Mouse (Mus musculus) adrenal gland, adult 10 weeks (tissue): ENCODE measurements around the gene Adipor1. TPM values are rescaled to one million over a fixed set of nuclear protein-coding genes. Genes with fewer than 3 reads are reported as not detected.

Experiments
- polyA plus RNA-seq: library from polyadenylated mRNA; stranded (reverse); fragments of 350-450 nt; fragmentation: Illumina TruSeq; extraction: RNeasy Lipid Tissue Mini Kit (QIAGEN cat#74804); gene quantifications from one replicate; pipeline ENCODE4 v1.2.3, GENCODE M21; 2014; ENCODE audit warnings: low read depth, low replicate concordance

The Adipor1 gene
- 92.5 TPM for polyA plus RNA-seq

DNA sequence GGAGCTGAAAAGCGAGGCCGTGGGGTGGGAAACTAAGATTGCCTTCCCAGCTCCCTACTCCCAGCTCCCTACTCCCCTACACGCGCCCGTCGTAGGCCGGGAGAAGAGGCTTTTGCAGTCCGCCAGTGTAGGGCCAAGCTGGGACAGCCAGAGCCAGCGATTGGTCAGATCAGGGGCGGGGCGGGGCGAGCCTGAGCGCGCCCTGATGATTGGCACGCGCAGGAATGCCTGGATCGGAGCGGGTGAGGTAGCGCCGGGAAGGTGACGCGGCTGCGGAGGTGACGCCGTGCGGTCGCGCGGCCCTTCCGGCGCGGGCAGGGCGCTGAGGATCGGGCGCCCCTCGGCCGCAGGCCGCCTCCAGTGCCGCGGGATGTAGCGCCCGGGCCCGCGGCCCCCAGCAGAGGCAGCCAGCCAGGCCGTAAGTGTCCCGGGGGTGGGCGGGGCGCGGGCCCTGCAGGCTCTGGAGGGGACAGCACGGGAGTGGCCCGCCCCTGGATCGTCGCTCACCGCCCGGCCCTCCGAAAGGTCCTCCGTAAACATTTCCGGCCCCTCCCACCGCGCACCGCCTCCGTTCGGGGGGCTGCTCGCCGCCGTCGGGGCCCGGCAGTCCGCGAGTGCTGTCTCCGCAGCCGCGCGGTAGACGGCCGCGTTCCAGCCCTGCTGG, at the start of gene Adipor1:
Gene Adipor1 (plus strand): TSS at position 211 of the 664 bp plus-strand sequence.

DNA sequence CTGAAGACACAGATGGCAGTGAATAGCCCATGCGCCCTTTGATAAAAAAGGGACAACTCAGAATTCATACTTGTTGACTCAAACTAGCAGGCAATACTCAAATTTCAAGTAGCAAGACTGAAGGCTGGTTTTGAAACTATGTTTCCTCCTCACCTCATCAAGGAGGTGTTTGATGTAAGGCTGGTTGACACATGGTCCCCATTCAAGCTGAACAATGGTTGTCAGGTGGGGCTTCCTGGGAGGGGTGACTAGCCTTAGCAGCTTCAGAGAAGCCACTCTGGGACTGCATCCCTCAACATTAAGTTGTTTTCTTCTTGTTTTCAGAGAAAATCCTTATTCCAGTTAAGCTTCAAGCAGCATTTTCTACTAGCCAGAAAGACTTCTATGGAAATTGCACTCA, 29.5 kb upstream of the Adipor1 start, which contains the start of gene 4933406M09Rik:
Gene 4933406M09Rik (plus strand): TSS at position 275 of the 400 bp plus-strand sequence.

DNA sequence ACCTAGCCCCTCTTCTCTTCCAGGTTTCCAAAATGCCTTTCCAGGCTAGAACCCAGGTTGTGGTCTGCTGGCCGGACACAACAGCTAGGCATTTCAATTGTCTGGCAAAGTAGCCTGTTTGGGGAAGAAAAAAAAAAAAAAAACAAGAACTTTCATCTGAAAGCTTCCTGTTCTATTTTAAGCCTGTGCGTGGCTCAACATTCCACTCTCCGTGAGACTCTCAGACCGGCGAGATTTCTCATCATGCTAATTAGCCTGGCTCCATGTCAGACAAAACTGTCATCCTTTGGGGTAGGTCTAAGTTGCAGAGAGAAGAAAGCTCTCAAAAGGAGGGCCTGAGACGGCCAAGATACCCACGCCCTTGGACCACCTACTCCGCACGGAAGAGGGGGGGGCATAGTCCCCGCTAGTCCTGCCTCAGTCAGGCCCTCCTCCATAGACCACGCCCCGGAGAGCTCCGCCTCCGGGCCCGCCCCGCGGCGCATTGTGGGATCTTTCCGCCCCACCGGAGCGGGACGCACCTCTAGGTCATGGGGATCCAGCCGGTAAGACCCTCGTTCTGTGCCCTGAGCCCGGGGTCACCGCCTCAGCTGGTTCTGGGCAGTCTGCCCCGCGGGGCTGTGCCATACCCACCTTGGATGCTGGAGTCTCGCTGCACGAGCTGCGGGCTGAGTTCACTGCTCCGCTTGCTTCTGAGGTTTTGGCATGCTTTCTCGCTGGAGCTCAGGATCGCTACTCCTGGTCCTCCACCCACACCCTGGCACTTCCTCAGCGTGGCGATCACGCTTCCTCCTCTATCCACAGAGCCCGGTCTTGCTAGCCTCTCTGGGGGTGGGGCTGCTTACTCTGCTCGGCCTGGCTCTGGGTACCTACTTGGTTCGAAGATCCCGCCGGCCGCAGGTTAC, 9.4 kb upstream of the Adipor1 start, which contains the start of gene Cyb5r1:
Gene Cyb5r1 (plus strand): TSS at position 51 of the 905 bp plus-strand sequence.

DNA sequence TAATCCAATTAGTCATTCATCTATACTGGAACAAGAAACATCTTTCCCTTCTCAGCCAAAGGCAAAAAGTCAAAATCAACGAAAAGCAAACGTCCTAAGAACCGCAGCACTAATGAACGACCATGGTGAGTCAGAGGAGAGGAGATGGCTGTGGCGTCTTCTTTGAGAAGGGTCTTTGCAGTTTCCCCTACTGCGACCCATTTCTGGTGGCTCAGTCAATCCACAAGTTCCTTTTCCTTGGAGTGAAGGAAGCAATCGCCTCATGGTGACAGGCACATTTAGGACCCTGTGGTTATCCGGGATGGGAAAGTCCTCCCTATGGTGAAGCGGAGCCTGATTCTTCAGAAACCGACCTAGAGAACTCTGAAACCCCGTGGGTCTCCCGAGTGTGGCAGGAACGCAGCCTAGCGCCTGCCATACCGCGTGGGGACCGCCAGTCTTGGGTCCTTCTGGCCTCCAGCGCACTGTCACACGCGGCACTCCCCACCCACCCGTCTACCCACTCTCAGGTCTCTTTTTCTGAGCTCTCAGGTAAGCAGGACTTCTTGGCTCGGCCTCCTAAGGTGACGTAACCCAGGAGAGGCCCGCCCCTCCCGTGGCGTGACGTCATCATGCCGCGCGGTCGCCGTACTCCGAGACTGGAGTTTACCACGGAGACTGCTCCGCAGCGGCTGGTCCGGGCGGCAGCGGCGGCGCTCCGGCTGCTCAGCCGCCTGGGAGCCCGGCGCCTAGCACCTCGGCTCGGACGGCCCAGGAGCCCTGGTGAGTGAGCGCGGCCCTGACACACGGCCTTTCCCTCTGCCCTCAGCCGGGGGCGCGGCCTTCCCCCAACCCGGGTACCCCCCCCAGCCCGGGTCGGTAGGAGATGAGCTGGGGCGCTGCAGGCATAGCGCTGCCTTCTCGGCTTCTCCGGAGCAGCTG, 40.0 kb downstream of the Adipor1 start, which contains the start of gene Klhl12:
Gene Klhl12 (plus strand): TSS at position 628 of the 921 bp plus-strand sequence.

Other genes starting within 250 kb of the Adipor1 start
- 0.93 TPM for gene Chil1, start 233.2 kb upstream of the Adipor1 start, polyA plus RNA-seq
- gene Mybph, start 221.9 kb upstream of the Adipor1 start, polyA plus RNA-seq = not detected
- gene Adora1, start 179.9 kb upstream of the Adipor1 start, polyA plus RNA-seq = 109 TPM
- not detected for gene Myog, start 125.4 kb upstream of the Adipor1 start, polyA plus RNA-seq
- not detected for gene Ppfia4, start 82.5 kb upstream of the Adipor1 start, polyA plus RNA-seq
- gene Tmem183a, start 53.4 kb upstream of the Adipor1 start, polyA plus RNA-seq = 53.5 TPM
- not detected for gene 4933406M09Rik, start 29.4 kb upstream of the Adipor1 start, polyA plus RNA-seq
- gene Cyb5r1, start 9.8 kb upstream of the Adipor1 start, polyA plus RNA-seq = 27.2 TPM
- 35.5 TPM for gene Klhl12, start 40.2 kb downstream of the Adipor1 start, polyA plus RNA-seq
- 67.6 TPM for gene Rabif, start 79.3 kb downstream of the Adipor1 start, polyA plus RNA-seq
- gene Mgat4e, start 134.3 kb downstream of the Adipor1 start, polyA plus RNA-seq = not detected
- 21.9 TPM for gene Kdm5b, start 144.8 kb downstream of the Adipor1 start, polyA plus RNA-seq
- not detected for gene Syt2, start 231.3 kb downstream of the Adipor1 start, polyA plus RNA-seq